Mouse (Mus musculus): ENCODE data around the gene Lrrc47.

Gene Lrrc47

GRCm38 (mm10) chr4:154023754-154024601 lies 12.4 kb downstream of the Lrrc47 start:
- peak; percentile 60 for DNase-seq

GRCm38 (mm10) chr4:154024729-154025521 lies 13.4 kb downstream of the Lrrc47 start:
- peak; percentile 57 for DNase-seq

GRCm38 (mm10) chr4:154025641-154026440 lies 14.3 kb downstream of the Lrrc47 start, which contains the start of gene Smim1:
TSS of gene Smim1 (minus strand) at chr4:154026230.
- peak; percentile 97 for DNase-seq

GRCm38 (mm10) chr4:154026441-154026761 lies 14.9 kb downstream of the Lrrc47 start:
- no peak for DNase-seq

- DNase-seq = no peak
Observed at GRCm38 (mm10) chr4:154028066-154028465, 16.5 kb downstream of the Lrrc47 start.

- no peak for DNase-seq
Observed at GRCm38 (mm10) chr4:154028646-154029045, 17.1 kb downstream of the Lrrc47 start.

GRCm38 (mm10) chr4:154037123-154037522 lies 25.6 kb downstream of the Lrrc47 start:
- DNase-seq = no peak

- DNase-seq = no peak
Observed at GRCm38 (mm10) chr4:154042577-154042976, 31.0 kb downstream of the Lrrc47 start, which contains the start of gene Ccdc27. TSS of gene Ccdc27 (minus strand) at chr4:154042677.

- DNase-seq = no peak
Observed at GRCm38 (mm10) chr4:154045837-154046236, 34.3 kb downstream of the Lrrc47 start.

GRCm38 (mm10) chr4:154051401-154051800 lies 39.9 kb downstream of the Lrrc47 start:
- DNase-seq = no peak

- DNase-seq = no peak
Observed at GRCm38 (mm10) chr4:154053065-154053464, 41.5 kb downstream of the Lrrc47 start.

- no peak for DNase-seq
Observed at GRCm38 (mm10) chr4:154055482-154055881, 44.0 kb downstream of the Lrrc47 start.

GRCm38 (mm10) chr4:154056046-154056445 lies 44.5 kb downstream of the Lrrc47 start:
- DNase-seq = no peak

- no peak for DNase-seq
Observed at GRCm38 (mm10) chr4:154056661-154057060, 45.1 kb downstream of the Lrrc47 start.

- DNase-seq = no peak
Observed at GRCm38 (mm10) chr4:154057696-154058095, 46.2 kb downstream of the Lrrc47 start.

- peak; percentile 48 for DNase-seq
Observed at GRCm38 (mm10) chr4:154064827-154065773, 53.6 kb downstream of the Lrrc47 start.

GRCm38 (mm10) chr4:154070896-154071295 lies 59.4 kb downstream of the Lrrc47 start:
- DNase-seq = peak; percentile 44
